Mouse (Mus musculus) testis, adult 2 months (tissue): ENCODE measurements at regions not wholly inside any gene's neighbourhood (a gene's known extent, or its start where the extent isn't known, plus 50 kb on each side); places are given as distances from the start of the nearest gene placed in this dataset.

Experiments
- CTCF ChIP-seq: fragments of 200-500 bp; IDR thresholded peaks from 2 replicates; pipeline ENCODE4 v1.5.1; 2012; ENCODE audit warnings: low read depth, mild to moderate bottlenecking, inconsistent platforms, low read length, moderate library complexity; ENCODE audit not compliant: control insufficient read depth, insufficient read depth, insufficient replicate concordance
- POLR2A ChIP-seq: fragments of 200-500 bp; IDR thresholded peaks from 2 replicates; pipeline ENCODE4 v1.6.1; 2012; ENCODE audit warnings: low read depth, mild to moderate bottlenecking, inconsistent platforms, low read length, moderate library complexity; ENCODE audit not compliant: control insufficient read depth

- TF ChIP-seq POLR2A (no peak), CTCF (no peak)
These were observed 292.2 kb upstream of the Camk1g start for GRCm38 (mm10) chr1:193662166-193662890.
